Mouse (Mus musculus) liver, embryonic 14.5 days (tissue): Measurements from ENCODE around the gene Slc24a4. TPM values are rescaled to one million over a fixed set of nuclear protein-coding genes. Genes with fewer than 3 reads are reported as not detected.

Source experiments
- ATAC-seq: fragments of 200-750 bp; cut with Nextera tagmentation; 2 replicates; pipeline ENCODE4 v1.8.0; 2017; ENCODE audit warnings: moderate number of reproducible peaks, mild to moderate bottlenecking, moderate library complexity; ENCODE audit not compliant: insufficient read depth
- DNase-seq, 3 experiments: peaks; one replicate each; pipeline ENCODE4 v3.0.0-alpha.2; 2012 to 2013; ENCODE audit warnings: low read depth in 3 of 3, low spot score in 3 of 3
- H3K27ac ChIP-seq: fragments of 300-500 bp; sonication (generic); 2 replicates; pipeline ENCODE4 v1.5.1; 2014; ENCODE audit warnings: moderate library complexity, mild to moderate bottlenecking, control low read depth, inconsistent platforms
- H3K27me3 ChIP-seq: fragments of 300-500 bp; sonication (generic); 2 replicates; pipeline ENCODE4 v1.6.1; 2014; ENCODE audit warnings: mild to moderate bottlenecking, low read length, moderate library complexity; ENCODE audit not compliant: control insufficient read depth, insufficient read depth
- H3K36me3 ChIP-seq: fragments of 300-500 bp; sonication (generic); replicated peaks from 2 replicates; pipeline ENCODE4 v1.6.1; 2014; ENCODE audit warnings: low read depth; ENCODE audit not compliant: control insufficient read depth, insufficient read depth
- H3K4me1 ChIP-seq, 2 experiments: fragments of 200-500 bp in 1 of 2; fragments of 300-500 bp in 1 of 2; sonication (generic) in 1 of 2; replicated peaks; 2 replicates each; pipeline ENCODE4 v1.6.1; 2012 to 2014; ENCODE audit warnings: antibody characterized with exemption in 1 of 2, inconsistent platforms in 1 of 2, low read length in 1 of 2; ENCODE audit not compliant: control insufficient read depth in 2 of 2, insufficient read depth in 2 of 2
- H3K4me2 ChIP-seq: fragments of 300-500 bp; sonication (generic); 2 replicates; pipeline ENCODE4 v1.6.1; 2014; ENCODE audit warnings: low read depth, mild to moderate bottlenecking, control low read depth, moderate library complexity
- H3K4me3 ChIP-seq, 2 experiments: fragments of 200-500 bp in 1 of 2; fragments of 300-500 bp in 1 of 2; sonication (generic) in 1 of 2; 2 replicates each; pipeline ENCODE4 v1.5.1; 2012 to 2014; ENCODE audit warnings: low read depth in 2 of 2, low read length in 2 of 2, mild to moderate bottlenecking in 2 of 2, control low read depth in 1 of 2, inconsistent platforms in 1 of 2, moderate library complexity in 1 of 2; ENCODE audit not compliant: insufficient read depth in 1 of 2
- H3K9ac ChIP-seq: fragments of 300-500 bp; sonication (generic); replicated peaks from 2 replicates; pipeline ENCODE4 v1.6.1; 2014; ENCODE audit warnings: mild to moderate bottlenecking, control low read depth, moderate library complexity
- H3K9me3 ChIP-seq: fragments of 300-500 bp; sonication (generic); 2 replicates; pipeline ENCODE4 v1.6.1; 2016; ENCODE audit warnings: low read length, mixed read lengths; ENCODE audit not compliant: control insufficient read depth
- CTCF ChIP-seq: IDR thresholded peaks from 2 replicates; pipeline ENCODE4 v1.5.1; 2016; ENCODE audit warnings: antibody characterized with exemption, low read depth, control low read depth
- EP300 ChIP-seq: IDR thresholded peaks from 2 replicates; pipeline ENCODE4 v1.6.1; 2016; ENCODE audit warnings: antibody characterized with exemption, low read depth
- WGBS: fragments of 180-500 bp; shearing (Covaris S2); extraction: QIAGEN DNeasy Blood & Tissue Kit; methylation state at CpG from one replicate; pipeline ENCODE4 v1.1.7; 2014; ENCODE audit not compliant: insufficient replicate concordance; 5-methylcytosine and 5-hydroxymethylcytosine counted together
- polyA plus RNA-seq, 2 experiments: library from polyadenylated mRNA; depleted of rRNA in 1 of 2; stranded (reverse) in 1 of 2; unstranded in 1 of 2; fragments of >200 nt; fragmentation: Nextera tagmentation in 1 of 2; extraction: Ambion mirVana in 1 of 2; gene quantifications; 2 replicates each; pipeline versions ENCODE4 v1.2.1 to v1.2.3; 2012 to 2014

Slc24a4 gene
- polyA plus RNA-seq, 2 experiments, result 0.08 to 0.10 TPM

DNA sequence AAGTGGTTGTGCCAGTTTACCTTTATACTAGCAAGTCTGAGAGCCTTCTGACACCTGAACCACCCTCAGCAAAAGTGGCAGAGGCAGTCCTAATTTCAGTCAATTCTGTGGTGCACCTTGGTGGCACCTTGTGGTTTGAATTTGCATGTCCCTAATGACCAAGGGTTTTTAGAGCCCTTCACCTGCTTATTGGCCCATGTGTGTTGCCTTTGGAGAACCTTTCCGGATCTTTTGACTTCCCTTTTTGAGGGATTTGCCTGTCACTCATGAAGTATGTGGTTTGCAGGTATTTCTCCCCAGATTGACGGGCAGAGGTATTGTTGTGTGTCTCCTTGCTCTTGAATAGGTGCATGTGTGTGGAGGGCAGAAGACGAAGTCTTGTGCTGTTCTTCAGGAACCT is 181.7 kb downstream of the Slc24a4 start:
- no peak for ATAC-seq
- no peaks in the 10 kb centered on the region for H3K9me3 ChIP-seq
- 69% methylated on average over 3 of the region's 3 CpGs for WGBS

DNA sequence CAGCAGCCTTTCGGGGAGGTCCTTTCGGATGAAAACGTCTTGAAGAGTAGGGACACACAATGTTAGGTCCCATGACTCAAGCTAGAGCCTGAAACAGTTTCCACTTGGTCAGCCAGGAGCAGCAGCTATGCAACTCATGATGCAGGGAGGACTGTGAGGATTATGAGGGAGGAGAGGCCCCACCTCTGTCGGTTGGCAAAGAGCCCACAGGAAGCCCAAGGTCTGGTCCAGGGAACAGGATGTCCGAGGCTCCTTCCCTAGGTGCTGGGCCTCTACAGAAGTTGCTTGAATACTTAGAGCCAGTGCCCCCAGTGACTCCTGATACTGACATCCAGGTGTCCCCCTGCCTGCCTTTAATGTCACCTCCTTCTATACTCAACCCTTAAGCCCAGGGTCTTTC is 182.9 kb downstream of the Slc24a4 start:
- Histone ChIP-seq H3K4me3 (no peak overlapping the region), H3K9me3 (no peaks in the 10 kb centered on the region)

More for the DNA sequence above, 181.7 kb downstream of the Slc24a4 start:
- TF ChIP-seq EP300, result no peak
- no peak for TF ChIP-seq CTCF
- H3K9ac ChIP-seq, result no peak overlapping the region
- no peak overlapping the region for H3K4me3 ChIP-seq
- no peak overlapping the region for H3K27ac ChIP-seq
- no peak overlapping the region for H3K4me2 ChIP-seq
- H3K27me3 ChIP-seq, result no peaks in the 10 kb centered on the region
- H3K4me1 ChIP-seq, result peaks cover 0 to 24% of the 10 kb centered on the region in 2 experiments; a peak in 2 of 4 replicates
- DNase-seq, result no peak
- no peaks in the 10 kb centered on the region for H3K36me3 ChIP-seq

More for the DNA sequence above, 182.9 kb downstream of the Slc24a4 start:
- DNase-seq (no peak), ATAC-seq (no peak)
- H3K27me3 ChIP-seq, result no peaks in the 10 kb centered on the region
- no peak overlapping the region for H3K27ac ChIP-seq
- 65% methylated on average over 5 of the region's 5 CpGs for WGBS
- no peak overlapping the region for H3K4me2 ChIP-seq
- TF ChIP-seq CTCF (no peak), EP300 (no peak)
- no peaks in the 10 kb centered on the region for H3K36me3 ChIP-seq
- no peak overlapping the region for H3K9ac ChIP-seq
- peaks cover 0 to 17% of the 10 kb centered on the region in 2 experiments; a peak in 2 of 4 replicates for H3K4me1 ChIP-seq

Other genes starting within 250 kb of the Slc24a4 start
- gene Trip11, start 215.5 kb upstream of the Slc24a4 start, polyA plus RNA-seq (2012; rRNA removed), result 1.4 and 2.2 TPM in 2 replicates
- 5.2 and 6.1 TPM in 2 replicates for gene Trip11, start 215.5 kb upstream of the Slc24a4 start, polyA plus RNA-seq (2014; fragmentation: Nextera tagmentation; extraction: Ambion mirVana)
- gene Atxn3, start 170.5 kb upstream of the Slc24a4 start, polyA plus RNA-seq (2012; rRNA removed), result 3.8 and 5.5 TPM in 2 replicates
- 9.9 and 11.1 TPM in 2 replicates for gene Atxn3, start 170.5 kb upstream of the Slc24a4 start, polyA plus RNA-seq (2014; fragmentation: Nextera tagmentation; extraction: Ambion mirVana)
- gene Cpsf2, start 152.7 kb upstream of the Slc24a4 start, polyA plus RNA-seq (2012; rRNA removed), result 6.3 and 10.1 TPM in 2 replicates
- 21.1 and 23.2 TPM in 2 replicates for gene Cpsf2, start 152.7 kb upstream of the Slc24a4 start, polyA plus RNA-seq (2014; fragmentation: Nextera tagmentation; extraction: Ambion mirVana)
- 3.1 and 3.2 TPM in 2 replicates for gene Rin3, start 154.3 kb downstream of the Slc24a4 start, polyA plus RNA-seq (2012; rRNA removed)
- gene Rin3, start 154.3 kb downstream of the Slc24a4 start, polyA plus RNA-seq (2014; fragmentation: Nextera tagmentation; extraction: Ambion mirVana), result 4.5 and 5.2 TPM in 2 replicates